Mouse (Mus musculus) forebrain, embryonic 12.5 days (tissue): ENCODE data around the gene Prpf8. TPM values are rescaled to one million over a fixed set of nuclear protein-coding genes. Genes with fewer than 3 reads are reported as not detected.
A peak's percentile ranks its signal among the peaks of the same experiment; 100 is the strongest.
"Not testable (repeated sequence)": the region's sequence is repeated elsewhere in the genome, so short reads cannot be mapped to it uniquely, and the experiment has no call there.

Experiments
- ATAC-seq: fragments of 200-750 bp; cut with Nextera tagmentation; 2 replicates; pipeline ENCODE4 v1.8.0; 2017; ENCODE audit warnings: moderate TSS enrichment; ENCODE audit not compliant: low FRiP score
- H3K27ac ChIP-seq: fragments of 300-500 bp; sonication (generic); 2 replicates; pipeline ENCODE4 v1.5.1; 2016; ENCODE audit warnings: mild to moderate bottlenecking
- H3K27me3 ChIP-seq: fragments of 300-500 bp; sonication (generic); 2 replicates; pipeline ENCODE4 v1.6.1; 2016; ENCODE audit warnings: mild to moderate bottlenecking
- H3K36me3 ChIP-seq: fragments of 300-500 bp; sonication (generic); replicated peaks from 2 replicates; pipeline ENCODE4 v1.6.1; 2016; ENCODE audit warnings: mild to moderate bottlenecking
- H3K4me1 ChIP-seq: fragments of 300-500 bp; sonication (generic); 2 replicates; pipeline ENCODE4 v1.6.1; 2016
- H3K4me2 ChIP-seq: fragments of 300-500 bp; sonication (generic); 2 replicates; pipeline ENCODE4 v1.6.1; 2016; ENCODE audit warnings: mild to moderate bottlenecking, moderate library complexity
- H3K4me3 ChIP-seq: fragments of 300-500 bp; sonication (generic); replicated peaks from 2 replicates; pipeline ENCODE4 v1.5.1; 2016; ENCODE audit warnings: mild to moderate bottlenecking
- H3K9ac ChIP-seq: fragments of 300-500 bp; sonication (generic); 2 replicates; pipeline ENCODE4 v1.6.1; 2016; ENCODE audit warnings: mild to moderate bottlenecking
- H3K9me3 ChIP-seq: fragments of 300-500 bp; sonication (generic); 2 replicates; pipeline ENCODE4 v1.6.1; 2016
- WGBS: fragments of 180-500 bp; shearing (Covaris S2); methylation state at CpG from one replicate; pipeline ENCODE4 v1.1.7; 2016; 5-methylcytosine and 5-hydroxymethylcytosine counted together
- polyA plus RNA-seq: library from polyadenylated mRNA; unstranded; fragments of >200 nt; fragmentation: Nextera tagmentation; extraction: Ambion mirVana; gene quantifications from 2 replicates; pipeline ENCODE4 v1.2.1, GENCODE M21; 2016

Gene Prpf8
- polyA plus RNA-seq, 1 experiment from 2014 or later: 92.6 TPM

DNA sequence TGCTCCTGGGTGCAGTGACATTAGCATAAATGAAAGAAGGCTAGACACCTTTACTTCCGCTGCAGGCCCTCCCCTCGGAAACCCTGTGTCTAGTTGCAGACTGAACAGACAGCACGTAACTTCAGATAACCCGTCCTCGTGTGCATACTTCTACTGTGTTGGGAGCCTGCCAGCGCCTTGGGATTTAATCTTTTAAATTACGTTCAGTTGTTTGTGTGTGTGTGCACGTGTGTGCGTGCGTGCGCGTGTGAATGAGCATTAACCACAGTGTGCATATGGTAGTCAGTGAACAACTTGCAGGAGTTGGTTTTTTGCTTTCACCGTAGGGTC is 52.3 kb downstream of the Prpf8 start:
- no peaks in the 10 kb centered on the region for H3K9me3 ChIP-seq
- H3K4me1 ChIP-seq: peaks cover 12% of the 10 kb centered on the region
- ATAC-seq: no peak

DNA sequence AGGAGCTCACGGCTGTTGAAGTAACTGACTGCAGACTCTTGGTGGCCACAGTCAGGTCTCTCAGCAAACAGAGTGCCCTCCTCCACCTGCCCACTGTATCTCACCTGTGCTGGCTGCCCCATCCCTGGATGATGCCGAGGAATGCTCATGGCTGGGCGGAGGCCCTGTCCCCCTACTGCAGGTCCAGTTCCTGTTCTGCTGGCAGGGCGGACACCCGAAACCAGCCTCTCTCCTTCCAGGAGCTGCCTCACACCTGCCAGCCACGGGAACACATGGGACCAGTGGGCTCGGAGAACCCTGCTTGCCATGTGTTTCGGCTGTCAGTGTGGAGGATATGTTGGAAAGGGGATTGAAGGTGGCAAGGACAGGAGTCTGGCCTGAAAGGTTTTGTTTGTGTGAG is 53.6 kb downstream of the Prpf8 start:
- ATAC-seq: no peak
- Histone ChIP-seq H3K27ac (no peak overlapping the region), H3K4me3 (no peak overlapping the region), H3K27me3 (no peaks in the 10 kb centered on the region), H3K36me3 (no peaks in the 10 kb centered on the region), H3K4me1 (peaks cover 12% of the 10 kb centered on the region), H3K4me2 (no peak overlapping the region), H3K9me3 (no peaks in the 10 kb centered on the region), H3K9ac (no peak overlapping the region)
- WGBS: 90% methylated on average over 8 of the region's 8 CpGs

More for the DNA sequence above, 52.3 kb downstream of the Prpf8 start:
- Histone ChIP-seq H3K9ac (no peak overlapping the region), H3K4me3 (no peak overlapping the region), H3K27me3 (no peaks in the 10 kb centered on the region), H3K36me3 (no peaks in the 10 kb centered on the region), H3K27ac (no peak overlapping the region), H3K4me2 (no peak overlapping the region)
- WGBS: 92% methylated on average over 13 of the region's 13 CpGs

DNA sequence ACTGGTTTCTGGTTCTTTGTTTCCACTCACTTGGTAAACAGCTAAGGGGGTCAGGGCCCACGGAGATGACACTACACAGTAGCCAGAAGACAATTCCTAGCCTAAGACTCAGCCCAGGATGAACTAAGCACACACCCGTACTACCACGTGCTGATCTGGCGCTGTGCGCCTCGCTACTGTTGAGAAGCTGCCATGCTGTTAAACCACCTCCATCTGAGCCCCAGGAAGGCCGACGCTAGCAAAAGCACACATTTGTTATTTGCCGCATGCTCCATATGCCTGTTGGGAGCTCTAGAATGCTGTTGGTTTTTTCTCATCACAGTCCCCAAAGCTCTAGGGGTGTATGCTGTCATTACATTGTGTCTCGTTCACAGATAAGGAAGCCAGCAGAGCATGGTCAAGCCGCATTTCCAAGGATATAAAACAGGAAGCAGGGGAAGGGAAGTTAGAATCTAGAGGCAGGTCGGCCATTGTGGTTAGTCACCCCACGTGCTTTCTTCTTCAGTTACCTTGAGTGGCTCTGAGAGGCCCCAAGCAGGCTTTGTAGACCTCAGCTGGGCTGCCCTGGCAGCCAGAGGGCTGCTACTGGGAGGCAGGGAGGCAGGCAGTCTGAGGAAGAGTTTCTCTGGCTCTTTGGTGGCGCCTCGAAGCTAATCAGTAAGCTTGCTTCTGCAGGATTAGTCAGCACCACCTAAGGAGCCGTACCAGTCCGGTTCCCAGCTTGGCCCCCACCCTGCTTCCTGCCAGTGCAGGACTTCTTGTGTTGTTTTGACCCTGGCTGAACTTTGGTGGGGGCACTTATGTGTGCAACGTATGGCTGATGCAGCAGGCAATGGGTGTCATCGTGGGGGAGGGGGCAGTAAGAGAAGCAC is 54.3 kb downstream of the Prpf8 start:
- no peak for ATAC-seq
- Histone ChIP-seq H3K4me2 (no peak overlapping the region), H3K9ac (no peak overlapping the region), H3K27ac (no peak overlapping the region), H3K36me3 (no peaks in the 10 kb centered on the region; the same call in 1 of the 2 replicates), H3K4me3 (no peak overlapping the region), H3K27me3 (no peaks in the 10 kb centered on the region), H3K4me1 (peaks cover 19% of the 10 kb centered on the region; the same call in 1 of the 2 replicates), H3K9me3 (no peaks in the 10 kb centered on the region)
- WGBS: 72% methylated on average over 19 of the region's 19 CpGs

DNA sequence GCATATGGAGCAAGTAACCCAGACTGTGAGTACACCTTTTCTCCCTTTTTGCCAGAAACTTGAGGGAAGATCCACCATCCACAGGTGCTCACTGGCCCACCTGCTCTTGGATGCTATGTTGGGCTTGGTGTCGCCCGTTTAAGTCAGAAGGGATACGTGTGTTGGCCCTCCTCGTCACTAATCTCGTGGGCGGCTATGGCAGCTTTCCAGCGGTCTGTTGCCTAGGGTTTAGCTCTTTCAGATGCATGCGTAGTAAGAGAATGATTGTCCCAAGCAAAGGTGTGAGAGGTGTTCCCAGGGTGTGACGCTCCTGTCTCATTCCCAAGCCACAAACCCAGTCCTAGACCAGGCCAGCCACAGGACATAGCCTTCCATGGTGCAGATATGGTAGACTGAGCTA is 58.1 kb downstream of the Prpf8 start:
- no peaks in the 10 kb centered on the region; the same call in 1 of the 2 replicates for H3K36me3 ChIP-seq
- H3K4me3 ChIP-seq: no peak overlapping the region
- ATAC-seq: no peak
- 84% methylated on average over 9 of the region's 9 CpGs for WGBS
- no peak overlapping the region for H3K27ac ChIP-seq
- H3K9ac ChIP-seq: no peak overlapping the region
- no peaks in the 10 kb centered on the region for H3K27me3 ChIP-seq
- peaks cover 9% of the 10 kb centered on the region for H3K4me1 ChIP-seq
- H3K4me2 ChIP-seq: no peak overlapping the region
- no peaks in the 10 kb centered on the region for H3K9me3 ChIP-seq

DNA sequence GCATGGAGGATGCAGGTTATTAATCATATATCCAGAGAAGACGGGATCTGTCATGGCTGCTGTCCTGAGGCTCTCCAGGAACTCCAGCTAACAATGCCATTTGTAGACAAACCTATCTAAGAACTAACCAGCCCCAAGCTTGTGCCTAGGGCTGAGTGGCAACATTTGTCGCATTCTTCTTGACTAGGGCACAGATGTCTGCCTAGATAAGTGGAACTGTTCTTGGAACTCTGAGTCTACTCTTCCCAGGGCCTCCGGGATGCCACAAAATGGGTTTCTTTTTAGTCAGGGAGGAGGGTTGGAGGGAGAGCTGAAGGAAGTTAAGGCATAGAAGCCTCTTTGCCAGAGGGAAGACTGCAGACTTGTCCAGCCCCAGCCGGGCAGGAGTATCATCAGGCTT is 59.4 kb downstream of the Prpf8 start:
- Histone ChIP-seq H3K27me3 (no peaks in the 10 kb centered on the region), H3K36me3 (no peaks in the 10 kb centered on the region; the same call in 1 of the 2 replicates), H3K27ac (no peak overlapping the region), H3K4me1 (peaks cover 20% of the 10 kb centered on the region), H3K9ac (no peak overlapping the region), H3K4me3 (no peak overlapping the region), H3K4me2 (no peak overlapping the region), H3K9me3 (no peaks in the 10 kb centered on the region)
- WGBS: 79% methylated on average over 4 of the region's 4 CpGs
- no peak for ATAC-seq

DNA sequence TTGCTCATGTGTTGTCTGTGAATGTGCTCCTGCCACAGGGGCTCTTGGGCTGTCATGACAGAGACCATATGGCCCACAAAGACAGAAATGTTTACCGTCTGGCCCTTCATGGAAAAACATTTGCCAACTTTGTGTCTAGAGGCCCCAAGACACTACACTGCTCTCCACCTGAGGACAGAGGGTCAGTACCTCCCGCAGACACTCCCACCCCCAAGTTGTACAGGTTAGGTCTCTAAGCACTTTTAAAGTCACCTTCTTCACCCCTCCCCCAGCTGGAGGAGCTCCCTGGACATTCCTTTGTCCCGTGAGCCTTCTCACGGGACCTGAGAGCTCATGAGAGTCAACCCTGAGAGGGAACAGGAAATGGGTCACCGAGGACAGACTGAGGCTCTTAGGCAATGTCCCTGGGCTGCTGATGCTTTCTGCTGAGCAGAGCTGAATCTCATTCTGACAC is 63.1 kb downstream of the Prpf8 start:
- Histone ChIP-seq H3K27me3 (no peaks in the 10 kb centered on the region), H3K4me2 (no peak overlapping the region), H3K9ac (no peak overlapping the region), H3K27ac (0 out of 2 replicates have a peak overlapping the region, but pooled peaks have one; percentile 14), H3K4me3 (no peak overlapping the region), H3K4me1 (peaks cover 27% of the 10 kb centered on the region), H3K9me3 (no peaks in the 10 kb centered on the region), H3K36me3 (no peaks in the 10 kb centered on the region; the same call in 1 of the 2 replicates)
- no peak for ATAC-seq
- WGBS: 58% methylated on average over 5 of the region's 5 CpGs

DNA sequence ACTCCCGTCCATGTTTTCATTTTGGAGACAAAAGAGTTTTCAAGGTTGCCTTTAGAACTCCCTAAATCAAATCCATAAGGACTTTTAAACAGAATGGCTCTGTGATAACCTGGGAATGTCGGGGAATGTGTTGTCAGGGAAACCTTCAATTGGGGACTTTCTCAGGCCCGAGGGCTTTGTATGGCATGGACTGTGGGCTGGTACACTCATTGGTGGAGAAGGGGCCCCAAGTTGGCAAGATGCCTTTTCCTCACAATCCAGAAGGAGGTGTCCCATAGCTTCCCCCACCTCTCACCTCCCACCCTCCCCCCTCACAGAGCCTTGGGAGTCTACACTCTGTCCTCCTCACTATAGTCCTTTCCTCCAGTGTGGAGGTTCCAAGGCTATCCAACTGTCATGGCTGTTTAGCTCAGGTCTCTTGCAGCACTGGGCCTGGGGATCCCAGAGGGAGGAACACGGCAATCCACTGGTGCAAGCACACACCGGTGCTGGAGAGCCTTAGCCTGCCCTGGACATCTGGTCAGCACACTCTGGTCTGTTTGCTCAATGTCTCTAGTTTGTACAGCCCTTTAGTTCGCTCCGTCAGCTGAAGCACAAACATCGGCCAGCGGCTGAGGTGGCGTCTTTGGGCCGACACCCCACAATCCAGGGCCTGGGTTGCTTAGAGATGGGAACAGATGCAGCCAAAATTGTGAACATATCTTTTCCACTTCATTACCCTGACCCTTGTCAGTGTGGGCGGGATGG is 63.8 kb downstream of the Prpf8 start:
- ATAC-seq: no peak
- 0 out of 2 replicates have a peak overlapping the region, but pooled peaks have one; percentile 14 for H3K27ac ChIP-seq
- H3K4me2 ChIP-seq: no peak overlapping the region; the same call in 1 of the 2 replicates
- no peaks in the 10 kb centered on the region for H3K27me3 ChIP-seq
- H3K4me1 ChIP-seq: peaks cover 26% of the 10 kb centered on the region
- H3K9ac ChIP-seq: no peak overlapping the region
- H3K4me3 ChIP-seq: no peak overlapping the region
- no peaks in the 10 kb centered on the region for H3K9me3 ChIP-seq
- no peaks in the 10 kb centered on the region; the same call in 1 of the 2 replicates for H3K36me3 ChIP-seq
- WGBS: 67% methylated on average over 12 of the region's 12 CpGs

DNA sequence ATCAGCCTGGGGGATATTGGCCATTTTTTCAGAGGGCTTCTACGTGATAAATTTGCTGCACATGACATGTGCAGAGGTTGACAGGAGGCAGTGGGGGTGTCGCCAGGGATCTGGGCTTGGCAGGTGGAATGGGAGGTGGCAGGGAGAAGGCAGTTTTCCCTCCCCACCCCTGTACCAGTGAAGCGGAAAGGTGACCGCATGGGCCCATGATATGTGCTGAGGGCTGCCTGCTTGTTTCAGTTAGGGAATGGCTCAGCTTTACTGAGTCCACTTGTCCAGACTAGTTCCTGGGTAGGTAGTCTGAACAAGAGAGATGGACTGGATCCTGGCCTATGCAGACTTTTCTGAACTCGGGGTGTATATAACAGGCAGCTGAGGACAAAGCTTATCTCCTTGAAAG is 64.7 kb downstream of the Prpf8 start:
- H3K36me3 ChIP-seq: no peaks in the 10 kb centered on the region
- no peak overlapping the region for H3K4me2 ChIP-seq
- H3K27me3 ChIP-seq: no peaks in the 10 kb centered on the region
- no peak overlapping the region for H3K9ac ChIP-seq
- H3K27ac ChIP-seq: no peak overlapping the region
- peaks cover 21% of the 10 kb centered on the region for H3K4me1 ChIP-seq
- H3K9me3 ChIP-seq: no peaks in the 10 kb centered on the region
- WGBS: 90% methylated on average over 5 of the region's 5 CpGs
- H3K4me3 ChIP-seq: no peak overlapping the region
- ATAC-seq: no peak

DNA sequence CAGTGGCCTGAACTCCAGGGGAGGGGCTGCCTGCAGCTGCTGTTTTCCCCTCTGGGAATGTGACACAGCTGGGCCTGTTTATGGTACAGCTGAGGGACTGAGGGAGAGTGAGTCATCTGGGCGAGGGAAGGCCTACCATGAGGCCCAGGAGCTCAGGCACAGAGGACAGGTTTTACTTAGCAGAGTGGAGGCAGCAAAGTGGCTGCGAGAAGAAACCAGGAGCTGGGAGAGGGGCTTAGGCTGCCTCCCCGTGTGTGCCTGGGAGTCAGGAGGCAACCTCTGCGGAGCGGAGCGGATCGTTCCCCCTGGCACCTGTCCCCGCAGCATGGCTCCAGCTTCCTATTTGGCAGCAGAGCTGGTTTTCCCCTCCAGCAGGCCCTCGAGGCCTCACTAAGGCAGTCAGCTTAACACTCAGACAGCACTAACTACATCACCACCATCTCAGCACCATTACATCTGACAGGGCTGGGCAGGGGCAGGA is 65.4 kb downstream of the Prpf8 start:
- no peak overlapping the region for H3K4me3 ChIP-seq
- no peak overlapping the region for H3K4me2 ChIP-seq
- no peak overlapping the region for H3K27ac ChIP-seq
- ATAC-seq: no peak
- H3K36me3 ChIP-seq: no peaks in the 10 kb centered on the region
- WGBS: 70% methylated on average over 9 of the region's 9 CpGs
- H3K4me1 ChIP-seq: peaks cover 21% of the 10 kb centered on the region
- H3K9me3 ChIP-seq: no peaks in the 10 kb centered on the region
- no peaks in the 10 kb centered on the region for H3K27me3 ChIP-seq
- H3K9ac ChIP-seq: peak overlapping the region; percentile 36; the same call in 1 of the 2 replicates

DNA sequence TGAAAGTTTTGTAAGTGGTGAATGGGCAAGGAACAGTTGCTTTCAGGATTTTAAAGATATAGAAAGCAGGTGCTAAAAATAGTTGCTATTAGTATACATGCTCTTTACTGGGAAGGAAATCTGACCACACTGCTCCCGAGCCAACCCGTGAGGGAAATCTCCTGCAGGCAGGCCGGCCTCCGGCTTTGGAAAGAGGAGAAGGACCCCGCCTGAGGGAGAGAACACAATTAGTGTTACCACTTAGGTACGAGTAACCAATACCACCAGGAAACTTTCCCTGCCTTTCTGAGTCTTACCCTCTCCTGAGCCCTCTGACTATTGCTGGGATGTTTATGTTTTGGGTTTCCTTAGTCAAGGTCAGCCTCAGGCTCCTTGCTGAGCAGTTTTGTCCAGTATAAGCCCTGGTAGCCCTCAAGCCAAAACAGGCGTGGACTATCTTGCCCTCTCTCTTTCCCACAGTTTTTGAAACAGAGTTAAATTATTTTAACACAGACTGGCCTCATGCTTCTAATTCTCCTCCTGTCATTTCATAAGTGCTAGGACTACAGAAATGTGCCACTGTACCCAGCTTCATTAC is 66.4 kb downstream of the Prpf8 start:
- no peak overlapping the region for H3K4me3 ChIP-seq
- H3K4me1 ChIP-seq: peaks cover 21% of the 10 kb centered on the region
- no peak overlapping the region for H3K27ac ChIP-seq
- no peaks in the 10 kb centered on the region for H3K27me3 ChIP-seq
- H3K36me3 ChIP-seq: no peaks in the 10 kb centered on the region
- no peak overlapping the region for H3K9ac ChIP-seq
- 55% methylated on average over 7 of the region's 7 CpGs for WGBS
- no peak for ATAC-seq
- no peak overlapping the region for H3K4me2 ChIP-seq
- no peaks in the 10 kb centered on the region for H3K9me3 ChIP-seq

DNA sequence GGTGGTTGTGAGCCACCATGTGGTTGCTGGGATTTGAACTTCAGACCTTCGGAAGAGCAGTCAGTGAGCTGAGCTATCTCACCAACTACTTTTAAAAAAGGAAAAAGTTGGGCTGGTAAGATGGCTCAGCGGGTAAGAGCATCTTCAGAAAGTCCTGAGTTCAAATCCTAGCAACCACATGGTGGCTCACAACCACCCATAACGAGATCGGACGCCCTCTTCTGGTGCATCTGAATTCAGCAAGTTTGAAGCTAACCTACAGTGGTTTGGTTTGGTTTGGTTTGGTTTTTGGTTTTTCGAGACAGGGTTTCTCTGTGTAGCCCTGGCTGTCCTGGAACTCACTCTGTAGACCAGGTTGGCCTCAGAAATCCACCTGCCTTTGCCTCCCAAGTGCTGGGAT is 69.4 kb downstream of the Prpf8 start:
- not testable (repeated sequence) for ATAC-seq, H3K36me3 ChIP-seq, H3K4me1 ChIP-seq, H3K9me3 ChIP-seq, H3K27ac ChIP-seq, H3K4me2 ChIP-seq, H3K9ac ChIP-seq, H3K27me3 ChIP-seq, H3K4me3 ChIP-seq
- 90% methylated on average over 6 of the region's 6 CpGs for WGBS

DNA sequence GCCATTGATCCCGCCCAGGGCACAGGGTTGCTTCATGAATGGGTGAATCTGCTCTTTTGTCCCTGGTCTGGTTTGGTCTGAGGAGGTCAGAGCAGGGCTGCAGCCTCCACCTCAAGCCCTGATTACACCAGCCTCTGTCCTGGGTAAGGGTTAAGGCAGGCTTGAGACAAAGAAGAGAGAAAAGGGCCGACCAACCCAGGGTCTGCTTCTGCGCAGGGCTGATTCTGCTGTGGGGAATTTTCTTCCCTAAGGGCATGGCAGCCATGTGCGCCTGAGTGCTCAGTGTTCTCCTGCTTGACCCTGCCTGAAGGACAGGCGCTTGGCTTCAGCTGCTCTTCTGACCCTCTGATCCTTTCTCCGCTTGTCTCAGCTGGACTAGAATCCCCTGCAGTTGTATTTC is 70.5 kb downstream of the Prpf8 start:
- 76% methylated on average over 6 of the region's 6 CpGs for WGBS
- H3K27me3 ChIP-seq: no peaks in the 10 kb centered on the region
- no peak overlapping the region for H3K4me2 ChIP-seq
- H3K27ac ChIP-seq: no peak overlapping the region
- no peaks in the 10 kb centered on the region for H3K9me3 ChIP-seq
- H3K4me3 ChIP-seq: no peak overlapping the region
- H3K36me3 ChIP-seq: peaks cover 5% of the 10 kb centered on the region; the same call in 1 of the 2 replicates
- H3K9ac ChIP-seq: no peak overlapping the region
- ATAC-seq: no peak
- peaks cover 2% of the 10 kb centered on the region for H3K4me1 ChIP-seq
